Mouse (Mus musculus): ENCODE results near the gene Btbd35f13.
"Not testable (repeated sequence)": the region's sequence is repeated elsewhere in the genome, so short reads cannot be mapped to it uniquely, and the experiment has no call there.

Gene Btbd35f13

DNA sequence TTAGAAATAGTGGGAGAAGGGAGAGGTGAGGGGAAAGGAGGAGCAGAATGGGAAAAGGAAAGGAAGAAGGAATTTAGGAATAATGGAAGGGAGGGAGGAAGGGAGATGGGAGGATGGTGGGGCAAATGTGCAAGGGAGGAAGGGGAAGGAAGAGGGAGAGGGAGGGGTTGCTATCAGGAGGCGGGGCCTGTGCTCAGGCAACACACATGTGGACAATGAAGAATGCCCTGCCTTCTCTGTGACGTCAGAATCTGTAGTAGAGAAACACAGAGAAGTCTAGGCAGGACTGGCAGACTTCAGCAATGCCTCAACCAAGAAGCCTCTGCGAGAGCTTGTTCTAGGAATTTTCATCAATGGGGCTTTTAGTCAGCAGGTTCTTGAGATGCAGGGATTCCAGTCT, at the start of gene Btbd35f13:
Gene Btbd35f13 (plus strand): TSS at position 301 of the 400 bp plus-strand sequence.
- DNase-seq (ENCODE audit: low spot score), result not testable (repeated sequence)

GRCm38 (mm10) chrX:33702249-33702648, 45.3 kb downstream of the Btbd35f13 start, which contains the start of gene Btbd35f14:
Gene Btbd35f14, minus strand, starts transcription at chrX:33702349.
- DNase-seq (ENCODE audit: low spot score), result not testable (repeated sequence)

All from ovary, adult 18-20 months (tissue).